ENCODE assay signal across 9 mouse cellular contexts in the genomic region with DNA sequence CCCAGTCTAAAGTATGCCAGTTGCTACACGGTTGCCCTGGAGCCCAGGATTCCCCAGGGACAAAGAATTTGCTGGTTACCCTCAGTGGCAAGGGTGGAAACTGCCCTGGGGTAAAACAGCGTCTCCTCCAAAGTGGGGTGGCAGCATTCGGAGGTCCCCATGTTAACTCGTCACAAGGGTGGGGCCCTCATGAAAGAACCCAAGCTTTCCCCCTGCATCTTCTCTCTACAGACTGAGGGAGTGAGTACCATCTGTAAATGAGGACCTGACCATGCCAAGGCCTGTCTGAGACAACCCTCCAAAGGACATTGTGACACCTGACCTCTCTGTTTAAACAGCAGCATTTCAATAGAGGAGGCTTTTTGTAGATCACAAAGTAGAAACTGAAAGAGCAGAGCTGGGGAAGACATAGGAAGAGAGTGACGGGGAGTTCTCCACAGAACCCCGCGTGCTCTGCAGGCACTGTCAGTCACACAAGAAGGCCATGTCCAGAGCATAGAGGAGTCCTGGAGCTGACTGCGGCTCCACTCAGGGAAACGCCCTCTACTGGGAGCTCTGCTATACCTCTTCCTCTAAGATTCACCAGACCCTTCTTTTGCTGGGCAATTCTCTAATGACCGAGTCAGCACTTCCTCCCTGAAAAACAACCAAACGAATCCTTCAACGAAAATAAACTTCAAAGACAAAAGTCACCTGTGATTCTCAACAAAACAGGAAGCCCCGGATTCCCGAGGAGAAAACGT. TPM values are rescaled to one million over a fixed set of nuclear protein-coding genes. Genes with fewer than 3 reads are reported as not detected.
DNase-seq lines count a peak whose midpoint lies in the region; ATAC-seq and TF ChIP-seq lines count a peak whose summit lies in the region.
"Had no signal": no experiment of that assay in that cellular context is flagged by ENCODE, and none has a peak within 500 bp of the region (broad histone marks: within the 10 kb centered on the region; RNA-seq: fewer than 3 reads in every experiment).

No protein-coding gene starts in this region.

- ATAC-seq in Patski, result no peak
- peak; percentile 52; the same call in 1 of the 2 replicates for ATAC-seq in midbrain, postnatal 0 days (ENCODE audit: low FRiP score)
- no peak; the same call in 1 of the 2 replicates for ATAC-seq in forebrain, embryonic 11.5 days (replicated peaks; ENCODE audit: low FRiP score)

- no peaks in the 10 kb centered on the region for H3K9me3 ChIP-seq in midbrain, postnatal 0 days (ENCODE audit: low read length)
- H3K9me3 ChIP-seq in forebrain, embryonic 11.5 days (ENCODE audit: control insufficient read depth, low read length), result no peaks in the 10 kb centered on the region
- H3K9me3 ChIP-seq: embryonic facial prominence, embryonic 15.5 days had no signal

- in situ Hi-C loops in Patski (cut with MboI; ENCODE audit: low pct_unique_long_range_greater_than_20kb), result no loop called here

- no peaks in the 10 kb centered on the region for H3K36me3 ChIP-seq in midbrain, postnatal 0 days (ENCODE audit: insufficient read depth, low read length)
- H3K36me3 ChIP-seq in forebrain, embryonic 11.5 days (ENCODE audit: control insufficient read depth, insufficient read depth, low read length), result no peaks in the 10 kb centered on the region
- H3K36me3 ChIP-seq: embryonic facial prominence, embryonic 15.5 days had no signal

- no peak overlapping the region for H3K27ac ChIP-seq in cortical plate, adult 2 months (ENCODE audit: insufficient read depth, low read length)
- H3K27ac ChIP-seq in midbrain, postnatal 0 days (ENCODE audit: low read depth, low read length), result no peak overlapping the region
- H3K27ac ChIP-seq in forebrain, embryonic 11.5 days (ENCODE audit: low read depth, low read length), result no peak overlapping the region
- H3K27ac ChIP-seq: embryonic facial prominence, embryonic 15.5 days had no signal

- DNase-seq in layer of hippocampus, adult 11-12 months (ENCODE audit: low spot score), result peak; percentile 32
- no peak for DNase-seq in layer of hippocampus, adult 8-10 months (ENCODE audit: low spot score in 2 of 2)
- no peak for DNase-seq in Patski (ENCODE audit: low read depth, low spot score)
- DNase-seq in kidney, postnatal 36 days, result peak; percentile 27 to 60
- DNase-seq in midbrain, postnatal 0 days (ENCODE audit: low spot score), result peak; percentile 35
- DNase-seq in frontal cortex, postnatal 25 days (ENCODE audit: low spot score in 2 of 2), result no peak
- DNase-seq in forebrain, embryonic 11.5 days (ENCODE audit: low spot score), result no peak

- no peaks in the 10 kb centered on the region for H3K4me1 ChIP-seq in cortical plate, adult 2 months (ENCODE audit: control insufficient read depth, insufficient read depth, low read length)
- H3K4me1 ChIP-seq in midbrain, postnatal 0 days (ENCODE audit: insufficient read depth, low read length), result no peaks in the 10 kb centered on the region
- no peaks in the 10 kb centered on the region for H3K4me1 ChIP-seq in forebrain, embryonic 11.5 days (replicated peaks; ENCODE audit: control insufficient read depth, insufficient read depth, low read length)
- H3K4me1 ChIP-seq: embryonic facial prominence, embryonic 15.5 days had no signal

- TF ChIP-seq POLR2A in cortical plate, adult 2 months (IDR thresholded peaks at IDR 0.05; ENCODE audit: extremely low read depth, insufficient read depth, low read length), result no peak

- peak; percentile 24 for TF ChIP-seq CTCF in Patski (IDR thresholded peaks at IDR 0.05)
- TF ChIP-seq CTCF in cortical plate, adult 2 months (IDR thresholded peaks at IDR 0.05; ENCODE audit: extremely low read depth, insufficient read depth, low read length), result 0 out of 2 replicates have a peak, but pooled peaks have one; percentile 15
- TF ChIP-seq CTCF in midbrain, postnatal 0 days (IDR thresholded peaks at IDR 0.05), result peak; percentile 47

- no peak overlapping the region for H3K4me2 ChIP-seq in midbrain, postnatal 0 days (ENCODE audit: low read depth, low read length, poor library complexity, severe bottlenecking)
- H3K4me2 ChIP-seq in forebrain, embryonic 11.5 days (ENCODE audit: low read depth, low read length, severe bottlenecking), result no peak overlapping the region
- H3K4me2 ChIP-seq: embryonic facial prominence, embryonic 15.5 days had no signal

- H3K9ac ChIP-seq in midbrain, postnatal 0 days (replicated peaks; ENCODE audit: low read length, poor library complexity, severe bottlenecking), result no peak overlapping the region
- no peak overlapping the region for H3K9ac ChIP-seq in forebrain, embryonic 11.5 days (ENCODE audit: low read length)
- H3K9ac ChIP-seq: embryonic facial prominence, embryonic 15.5 days had no signal

- H3K27me3 ChIP-seq in Patski, result peaks cover 15% of the 10 kb centered on the region
- no peaks in the 10 kb centered on the region for H3K27me3 ChIP-seq in midbrain, postnatal 0 days (ENCODE audit: insufficient read depth, low read length)
- H3K27me3 ChIP-seq in forebrain, embryonic 11.5 days (ENCODE audit: control insufficient read depth, insufficient read depth, low read length), result no peaks in the 10 kb centered on the region
- H3K27me3 ChIP-seq: embryonic facial prominence, embryonic 15.5 days had no signal

- CTCF ChIA-PET in Patski (lab: Charles Lee), result interaction anchor here (1.1 kb wide), 1 partner anchor 85 kb away, joined by 4 read pairs; no protein-coding TSS in a partner anchor

- no peak overlapping the region for H3K4me3 ChIP-seq in cortical plate, adult 2 months (ENCODE audit: insufficient read depth, low read length)
- H3K4me3 ChIP-seq in midbrain, postnatal 0 days (ENCODE audit: low read depth, low read length), result no peak overlapping the region
- H3K4me3 ChIP-seq in forebrain, embryonic 11.5 days (ENCODE audit: low read depth, low read length), result no peak overlapping the region
- H3K4me3 ChIP-seq: embryonic facial prominence, embryonic 15.5 days had no signal

- WGBS in midbrain, postnatal 0 days, result 40% methylated on average over 15 of the region's 15 CpGs
- WGBS in forebrain, embryonic 11.5 days, result 39% methylated on average over 15 of the region's 15 CpGs

- POLR2A ChIA-PET in Patski (lab: Charles Lee), result no interaction called here

RNA-seq across cellular contexts. Expression of gene Lpcat1, which starts 49.3 kb away (rescaled TPM):
- total RNA-seq in layer of hippocampus, adult 8-10 months (2022), result 10 to 100 TPM; 33.1 to 47.9 (median 44.0) TPM
- 73.9 TPM for polyA plus RNA-seq in Patski (2021)
- polyA plus RNA-seq in cortical plate, adult 2 months (2012; rRNA removed), result 39.6 and 48.5 TPM in 2 replicates
- 168 and 225 TPM in 2 replicates for total RNA-seq in midbrain, postnatal 0 days (2014; rRNA removed)
- polyA plus RNA-seq in midbrain, postnatal 0 days (2015; fragmentation: Nextera tagmentation; extraction: Ambion mirVana), result 83.4 and 86.2 TPM in 2 replicates
- polyA plus RNA-seq in forebrain, embryonic 11.5 days (2014; fragmentation: Nextera tagmentation; extraction: Ambion mirVana), result 64.3 and 68.0 TPM in 2 replicates

Comparison
In these comparisons a context has a peak if more than half of its experiments do, and no peak if none do; other contexts are left out.
1. DNase-seq: peak in layer of hippocampus, adult 11-12 months (single experiment), kidney, postnatal 36 days (2 of 2) and midbrain, postnatal 0 days (single experiment); none in layer of hippocampus, adult 8-10 months (0 of 2), Patski (single experiment), frontal cortex, postnatal 25 days (0 of 2) and forebrain, embryonic 11.5 days (single experiment).
2. Peak in every context shown above with its lines, with median percentiles within 50 percentile points of each other: CTCF ChIP-seq.